Mouse (Mus musculus) intestine, embryonic 14.5 days (tissue): ENCODE data around the gene Mgat5. TPM values are rescaled to one million over a fixed set of nuclear protein-coding genes. Genes with fewer than 3 reads are reported as not detected.
A peak's percentile ranks its signal among the peaks of the same experiment; 100 is the strongest.

Source experiments
- ATAC-seq: fragments of 200-750 bp; cut with Nextera tagmentation; replicated peaks from 2 replicates; pipeline ENCODE4 v1.8.0; 2017; ENCODE audit warnings: low read depth, moderate number of reproducible peaks, moderate TSS enrichment, moderate library complexity; ENCODE audit not compliant: low FRiP score, low TSS enrichment
- DNase-seq: peaks from one replicate; pipeline ENCODE4 v3.0.0-alpha.2; 2018; ENCODE audit warnings: low spot score
- H3K27ac ChIP-seq: fragments of 300-500 bp; sonication (generic); 2 replicates; pipeline ENCODE4 v1.5.1; 2014; ENCODE audit warnings: low read depth, mild to moderate bottlenecking, control low read depth
- H3K27me3 ChIP-seq: fragments of 300-500 bp; sonication (generic); replicated peaks from 2 replicates; pipeline ENCODE4 v1.6.1; 2014; ENCODE audit warnings: low read length, control low read depth; ENCODE audit not compliant: control insufficient read depth, insufficient read depth
- H3K36me3 ChIP-seq: fragments of 300-500 bp; sonication (generic); 2 replicates; pipeline ENCODE4 v1.6.1; 2014; ENCODE audit warnings: low read length, control low read depth; ENCODE audit not compliant: control insufficient read depth, insufficient read depth
- H3K4me1 ChIP-seq: fragments of 300-500 bp; sonication (generic); replicated peaks from 2 replicates; pipeline ENCODE4 v1.6.1; 2014; ENCODE audit warnings: low read length, control low read depth, mixed read lengths; ENCODE audit not compliant: control insufficient read depth, insufficient read depth
- H3K4me2 ChIP-seq: fragments of 300-500 bp; sonication (generic); 2 replicates; pipeline ENCODE4 v1.6.1; 2014; ENCODE audit warnings: low read length
- H3K4me3 ChIP-seq: fragments of 300-500 bp; sonication (generic); 2 replicates; pipeline ENCODE4 v1.5.1; 2014; ENCODE audit warnings: low read depth, low read length, control low read depth, mixed read lengths
- H3K9ac ChIP-seq: fragments of 300-500 bp; sonication (generic); 2 replicates; pipeline ENCODE4 v1.6.1; 2014; ENCODE audit warnings: mild to moderate bottlenecking, low read length
- H3K9me3 ChIP-seq: fragments of 300-500 bp; sonication (generic); 2 replicates; pipeline ENCODE4 v1.6.1; 2016; ENCODE audit warnings: low read length, control low read depth; ENCODE audit not compliant: control insufficient read depth
- WGBS: fragments of 180-500 bp; shearing (Covaris S2); extraction: QIAGEN DNeasy Blood & Tissue Kit; methylation state at CpG from one replicate; pipeline ENCODE4 v1.1.7; 2014; 5-methylcytosine and 5-hydroxymethylcytosine counted together
- polyA plus RNA-seq: library from polyadenylated mRNA; unstranded; fragments of >200 nt; fragmentation: Nextera tagmentation; extraction: Ambion mirVana; gene quantifications from 2 replicates; pipeline ENCODE4 v1.2.1, GENCODE M21; 2014

The Mgat5 gene
- polyA plus RNA-seq, 1 experiment from 2014 or later: 7.3 TPM

DNA sequence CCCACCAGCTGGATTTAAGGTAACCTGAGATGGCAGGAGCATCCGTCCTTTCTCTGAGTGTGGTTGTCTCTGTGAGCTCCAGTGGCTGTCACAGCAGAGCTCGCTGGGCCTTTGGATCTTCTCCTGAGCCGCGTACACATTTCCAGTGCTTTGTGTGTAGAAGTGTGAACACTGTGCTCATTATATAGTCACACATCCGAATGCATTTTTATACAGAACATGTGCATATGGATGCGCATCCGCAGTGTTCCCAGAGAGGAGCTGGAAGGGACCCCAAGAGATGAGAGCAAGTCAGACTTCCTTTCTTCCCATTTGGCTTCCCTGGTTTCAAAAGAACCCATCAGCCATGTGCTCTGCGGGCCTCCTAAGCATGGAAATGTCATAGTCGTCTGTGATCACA lies 3.4 kb downstream of the Mgat5 start:
- Histone ChIP-seq H3K27ac (no peak overlapping the region), H3K4me3 (no peak overlapping the region), H3K4me2 (no peak overlapping the region), H3K4me1 (peaks cover 9% of the 10 kb centered on the region; the same call in 1 of the 2 replicates), H3K9ac (no peak overlapping the region), H3K27me3 (no peaks in the 10 kb centered on the region), H3K9me3 (no peaks in the 10 kb centered on the region), H3K36me3 (no peaks in the 10 kb centered on the region)
- DNase-seq: no peak
- ATAC-seq: no peak
- WGBS: 78% methylated on average over 9 of the region's 9 CpGs

DNA sequence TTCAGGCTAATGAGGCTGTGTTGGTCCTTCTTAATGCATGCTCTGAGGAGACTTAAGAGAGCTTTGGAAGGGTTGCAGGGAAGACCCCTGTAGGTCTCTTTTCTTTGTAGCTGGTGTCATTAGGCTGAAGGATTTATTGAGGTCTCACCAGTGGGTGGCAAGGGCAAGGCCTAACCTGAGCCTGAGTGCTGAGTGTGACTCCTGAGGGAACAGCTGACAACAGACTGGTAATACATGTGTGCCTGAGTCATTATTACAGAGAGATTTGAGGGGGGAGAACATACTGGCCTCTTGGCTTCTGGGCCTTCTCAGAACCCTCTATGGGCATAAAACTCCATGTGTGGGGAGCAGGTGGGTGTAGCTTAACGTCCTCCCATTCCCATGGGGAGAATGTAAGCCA lies 8.0 kb downstream of the Mgat5 start:
- no peak overlapping the region for H3K27ac ChIP-seq
- H3K4me3 ChIP-seq: no peak overlapping the region
- H3K9ac ChIP-seq: no peak overlapping the region
- ATAC-seq (no peak), DNase-seq (no peak)
- no peak overlapping the region for H3K4me2 ChIP-seq
- no peaks in the 10 kb centered on the region for H3K36me3 ChIP-seq
- WGBS: 43% methylated on average over 1 of the region's 1 CpGs
- H3K27me3 ChIP-seq: no peaks in the 10 kb centered on the region
- H3K4me1 ChIP-seq: no peaks in the 10 kb centered on the region
- H3K9me3 ChIP-seq: no peaks in the 10 kb centered on the region

- H3K4me2 ChIP-seq: no peak overlapping the region
- no peak overlapping the region for H3K4me3 ChIP-seq
- no peak overlapping the region for H3K9ac ChIP-seq
- H3K4me1 ChIP-seq: no peaks in the 10 kb centered on the region
- no peak for DNase-seq
- no peaks in the 10 kb centered on the region for H3K27me3 ChIP-seq
- no peak for ATAC-seq
- H3K36me3 ChIP-seq: no peaks in the 10 kb centered on the region
- no peaks in the 10 kb centered on the region for H3K9me3 ChIP-seq
- H3K27ac ChIP-seq: no peak overlapping the region
- WGBS: 63% methylated on average over 3 of the region's 3 CpGs
These were observed 8.6 kb downstream of the Mgat5 start for GRCm38 (mm10) chr1:127213434-127213833.

- H3K27me3 ChIP-seq: no peaks in the 10 kb centered on the region
- ATAC-seq: peak; percentile 38
- no peak overlapping the region for H3K27ac ChIP-seq
- no peak for DNase-seq
- WGBS: 75% methylated on average over 8 of the region's 8 CpGs
- no peaks in the 10 kb centered on the region for H3K36me3 ChIP-seq
- no peak overlapping the region for H3K4me3 ChIP-seq
- H3K9me3 ChIP-seq: no peaks in the 10 kb centered on the region
- no peaks in the 10 kb centered on the region for H3K4me1 ChIP-seq
- H3K9ac ChIP-seq: no peak overlapping the region
- no peak overlapping the region for H3K4me2 ChIP-seq
These were observed 9.9 kb downstream of the Mgat5 start for GRCm38 (mm10) chr1:127214585-127215232.

DNA sequence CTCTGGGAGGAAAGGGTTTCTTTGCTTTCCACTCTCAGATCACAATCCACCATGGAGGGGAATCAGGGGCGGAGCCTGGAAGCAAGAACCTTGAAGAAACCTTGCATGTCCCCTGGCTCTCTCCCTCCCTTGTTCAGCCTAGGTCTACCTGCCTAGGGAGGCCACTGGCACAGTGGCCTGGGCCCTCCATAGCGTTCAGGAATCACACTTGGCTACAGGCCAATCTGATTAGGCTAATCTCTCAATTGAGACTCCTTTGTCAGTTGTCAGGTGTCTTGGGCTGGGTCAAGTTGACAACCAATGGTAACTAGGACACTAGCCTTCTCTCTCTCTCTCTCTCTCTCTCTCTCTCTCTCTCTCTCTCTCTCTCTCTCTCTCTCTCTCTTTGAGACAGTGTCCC lies 12.2 kb downstream of the Mgat5 start:
- Histone ChIP-seq H3K27me3 (no peaks in the 10 kb centered on the region), H3K36me3 (no peaks in the 10 kb centered on the region), H3K9me3 (no peaks in the 10 kb centered on the region), H3K4me2 (no peak overlapping the region), H3K4me3 (no peak overlapping the region), H3K9ac (no peak overlapping the region), H3K4me1 (no peaks in the 10 kb centered on the region), H3K27ac (no peak overlapping the region)
- DNase-seq (no peak), ATAC-seq (0 out of 2 replicates have a peak, but pooled peaks have one; percentile 26)
- 57% methylated on average over 2 of the region's 2 CpGs for WGBS

- 59% methylated on average over 4 of the region's 4 CpGs for WGBS
- Histone ChIP-seq H3K27ac (no peak overlapping the region), H3K4me1 (no peaks in the 10 kb centered on the region), H3K9ac (no peak overlapping the region), H3K4me2 (no peak overlapping the region), H3K9me3 (no peaks in the 10 kb centered on the region), H3K36me3 (no peaks in the 10 kb centered on the region), H3K27me3 (no peaks in the 10 kb centered on the region), H3K4me3 (no peak overlapping the region)
- no peak for DNase-seq
- ATAC-seq: no peak
These were observed 12.8 kb downstream of the Mgat5 start for GRCm38 (mm10) chr1:127217665-127218064.

DNA sequence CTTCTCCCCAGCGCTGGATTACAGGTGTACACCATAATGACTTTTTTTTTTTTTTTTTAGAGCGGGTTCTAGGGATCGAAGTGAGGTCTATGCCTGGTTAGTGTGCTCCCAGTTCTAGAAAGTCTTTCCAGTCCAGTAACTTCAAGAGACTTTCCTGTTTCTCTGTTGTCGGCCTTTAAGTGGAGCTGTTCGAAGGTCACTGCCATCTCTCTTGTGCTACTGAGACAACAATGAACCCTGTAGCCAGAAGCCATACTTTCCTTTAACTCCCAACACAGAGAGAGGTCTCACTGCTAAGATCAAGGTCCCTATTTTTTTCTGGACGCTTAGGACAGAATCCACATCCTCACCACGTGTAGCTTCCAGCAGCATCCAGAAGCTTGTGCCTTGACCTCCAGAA lies 13.4 kb downstream of the Mgat5 start:
- ATAC-seq (no peak), DNase-seq (no peak)
- WGBS: 82% methylated on average over 7 of the region's 7 CpGs
- Histone ChIP-seq H3K9me3 (no peaks in the 10 kb centered on the region), H3K36me3 (no peaks in the 10 kb centered on the region), H3K4me1 (no peaks in the 10 kb centered on the region), H3K27ac (no peak overlapping the region), H3K27me3 (no peaks in the 10 kb centered on the region), H3K4me2 (no peak overlapping the region), H3K4me3 (no peak overlapping the region), H3K9ac (no peak overlapping the region)

GRCm38 (mm10) chr1:127219161-127219560 lies 14.3 kb downstream of the Mgat5 start:
- Histone ChIP-seq H3K36me3 (no peaks in the 10 kb centered on the region), H3K9me3 (no peaks in the 10 kb centered on the region), H3K9ac (no peak overlapping the region), H3K27me3 (no peaks in the 10 kb centered on the region), H3K4me3 (no peak overlapping the region), H3K4me1 (no peaks in the 10 kb centered on the region), H3K4me2 (no peak overlapping the region), H3K27ac (no peak overlapping the region)
- ATAC-seq: no peak
- 92% methylated on average over 4 of the region's 4 CpGs for WGBS
- DNase-seq: no peak

DNA sequence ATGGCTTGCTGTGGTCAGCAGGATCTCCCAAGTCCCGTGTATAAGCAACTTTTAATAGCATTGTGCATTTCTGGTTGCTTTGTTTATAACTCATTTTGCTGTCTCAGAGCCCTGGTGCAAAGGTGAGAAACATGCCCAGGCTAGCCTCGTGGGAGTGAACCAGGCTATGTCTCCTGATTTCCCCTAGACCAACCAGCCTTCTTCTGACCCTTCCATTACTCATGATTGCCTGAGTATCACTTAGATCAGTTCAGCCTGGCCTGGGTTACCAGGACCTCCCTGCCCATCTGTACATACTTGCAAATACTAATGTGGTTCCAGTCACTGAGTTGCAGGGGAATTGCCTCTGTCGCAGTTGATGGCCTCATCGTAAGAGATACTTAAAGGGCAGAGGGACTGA lies 14.8 kb downstream of the Mgat5 start:
- WGBS: 82% methylated on average over 4 of the region's 4 CpGs
- DNase-seq: no peak
- no peaks in the 10 kb centered on the region for H3K9me3 ChIP-seq
- no peak for ATAC-seq
- H3K4me3 ChIP-seq: no peak overlapping the region
- no peaks in the 10 kb centered on the region for H3K36me3 ChIP-seq
- H3K27me3 ChIP-seq: no peaks in the 10 kb centered on the region
- no peak overlapping the region for H3K4me2 ChIP-seq
- no peaks in the 10 kb centered on the region for H3K4me1 ChIP-seq
- H3K27ac ChIP-seq: no peak overlapping the region
- no peak overlapping the region for H3K9ac ChIP-seq
